Mouse (Mus musculus): Measurements from ENCODE around the gene Cct8. TPM values are rescaled to one million over a fixed set of nuclear protein-coding genes. Genes with fewer than 3 reads are reported as not detected.

The Cct8 gene
- total and polyA plus RNA-seq, 3 experiments, result 393 to 1,102 (median 812) TPM

- TF ChIP-seq SMC3 (IDR thresholded peaks at IDR 0.05; ENCODE audit: low read depth, low read length), result no peak
- no peak for TF ChIP-seq CTCF (IDR thresholded peaks at IDR 0.05 in 2 of 3, conservative IDR thresholded peaks at IDR 0.05 in 1 of 3; ENCODE audit: control insufficient read depth in 1 of 3, insufficient read depth in 1 of 3, low read depth in 2 of 3, low read length in 3 of 3, poor library complexity in 1 of 3, severe bottlenecking in 1 of 3)
- no peak; the same call in 1 of the 2 replicates for TF ChIP-seq POLR2AphosphoS5 (IDR thresholded peaks at IDR 0.05; ENCODE audit: borderline replicate concordance, low read depth, low read length)
- peak; percentile 98 for TF ChIP-seq NELFE (IDR thresholded peaks at IDR 0.05; ENCODE audit: low read depth, low read length)
These were observed at the start of gene Cct8 (continued) for GRCm38 (mm10) chr16:87495716-87496447.

GRCm38 (mm10) chr16:87528755-87529154 lies 33.1 kb upstream of the Cct8 start:
- no peaks in the 10 kb centered on the region for H3K4me1 ChIP-seq (ENCODE audit: control insufficient read depth in 1 of 2, insufficient read depth in 2 of 2, low read length in 2 of 2)
- no peaks in the 10 kb centered on the region for H3K27me3 ChIP-seq (ENCODE audit: control insufficient read depth in 1 of 2, insufficient read depth in 2 of 2, low read length in 2 of 2)
- no peaks in the 10 kb centered on the region for H3K9me3 ChIP-seq (replicated peaks; ENCODE audit: insufficient read depth, low read length)
- no peaks in the 10 kb centered on the region for H3K36me3 ChIP-seq (ENCODE audit: control insufficient read depth in 1 of 2, insufficient read depth in 2 of 2, low read length in 2 of 2)
- no peak overlapping the region for H3K9ac ChIP-seq (ENCODE audit: control insufficient read depth, low read depth, low read length, poor library complexity, severe bottlenecking)
- no peaks in the 10 kb centered on the region for H3K79me2 ChIP-seq (ENCODE audit: control insufficient read depth, insufficient read depth, low read length, poor library complexity)
- no peak overlapping the region for H3K4me3 ChIP-seq (ENCODE audit: control insufficient read depth in 1 of 2, insufficient read depth in 1 of 2, low read depth in 2 of 2, low read length in 2 of 2)
- no peak for DNase-seq (ENCODE audit: low read depth, low spot score)
- TF ChIP-seq JUND (IDR thresholded peaks at IDR 0.05; ENCODE audit: low read depth, low read length), result no peak
- TF ChIP-seq CHD1 (IDR thresholded peaks at IDR 0.05; ENCODE audit: low read depth, low read length), result no peak
- TF ChIP-seq ZKSCAN1 (IDR thresholded peaks at IDR 0.05; ENCODE audit: low read depth, low read length), result no peak
- TF ChIP-seq TAL1 (IDR thresholded peaks at IDR 0.05; ENCODE audit: low read length), result no peak
- TF ChIP-seq KAT2A (conservative IDR thresholded peaks at IDR 0.05; ENCODE audit: low read depth, low read length), result no peak
- no peak for TF ChIP-seq MAFK (IDR thresholded peaks at IDR 0.05; ENCODE audit: borderline replicate concordance, low read depth, low read length)
- no peak for TF ChIP-seq E2F4 (IDR thresholded peaks at IDR 0.05; ENCODE audit: borderline replicate concordance, low read depth, low read length)
- TF ChIP-seq ETS1 (IDR thresholded peaks at IDR 0.05; ENCODE audit: low read depth, low read length), result no peak
- TF ChIP-seq CTCF (IDR thresholded peaks at IDR 0.05 in 2 of 3, conservative IDR thresholded peaks at IDR 0.05 in 1 of 3; ENCODE audit: control insufficient read depth in 1 of 3, insufficient read depth in 1 of 3, low read depth in 2 of 3, low read length in 3 of 3, poor library complexity in 1 of 3, severe bottlenecking in 1 of 3), result no peak
- TF ChIP-seq USF2 (IDR thresholded peaks at IDR 0.05; ENCODE audit: borderline replicate concordance in 1 of 2, insufficient read depth in 1 of 2, low read depth in 1 of 2, low read length in 2 of 2), result no peak
- TF ChIP-seq NRF1 (IDR thresholded peaks at IDR 0.05; ENCODE audit: insufficient read depth, low read depth, low read length, poor library complexity, severe bottlenecking), result no peak
- TF ChIP-seq EP300 (IDR thresholded peaks at IDR 0.05; ENCODE audit: low read depth in 1 of 2, low read length in 2 of 2), result no peak
- TF ChIP-seq ELF1 (IDR thresholded peaks at IDR 0.05; ENCODE audit: low read depth, low read length), result no peak
- no peak for TF ChIP-seq MXI1 (IDR thresholded peaks at IDR 0.05; ENCODE audit: low read depth, low read length)
- H3K27ac ChIP-seq (ENCODE audit: control insufficient read depth, low read depth, low read length), result no peak overlapping the region

Measured in MEL (cell line).